Mouse (Mus musculus): ENCODE results near the gene Adam6b. TPM values are rescaled to one million over a fixed set of nuclear protein-coding genes. Genes with fewer than 3 reads are reported as not detected.
"Not testable (repeated sequence)": the region's sequence is repeated elsewhere in the genome, so short reads cannot be mapped to it uniquely, and the experiment has no call there.

Adam6b gene
- total RNA-seq (2021): not detected
- long read RNA-seq, experiment 1: 0 reads
- long read RNA-seq, experiment 2: 0 reads

DNA sequence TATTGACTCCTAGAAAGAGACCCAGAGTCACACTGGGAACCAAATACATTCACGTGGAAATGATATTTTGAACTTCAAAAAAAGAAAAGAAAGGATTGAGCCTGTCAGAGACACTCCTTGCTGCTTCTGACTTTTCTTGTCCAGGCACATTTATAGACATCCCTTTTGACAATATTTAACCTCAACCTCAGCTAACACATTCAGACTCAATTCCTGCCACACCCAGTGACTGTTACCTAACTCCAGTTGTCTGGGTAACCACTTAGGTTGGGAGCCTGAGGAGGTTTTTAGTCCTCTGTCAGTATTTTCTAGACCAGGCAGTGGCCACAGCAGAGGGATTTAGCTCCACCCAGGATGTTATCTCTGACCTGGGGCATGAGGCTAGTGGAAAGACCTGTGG lies at the start of gene Adam6b:
Gene Adam6b, plus strand, starts transcription at position 301 of the 400 bp plus-strand sequence.
- not testable (repeated sequence) for DNase-seq (ENCODE audit: low spot score in 2 of 2)

DNA sequence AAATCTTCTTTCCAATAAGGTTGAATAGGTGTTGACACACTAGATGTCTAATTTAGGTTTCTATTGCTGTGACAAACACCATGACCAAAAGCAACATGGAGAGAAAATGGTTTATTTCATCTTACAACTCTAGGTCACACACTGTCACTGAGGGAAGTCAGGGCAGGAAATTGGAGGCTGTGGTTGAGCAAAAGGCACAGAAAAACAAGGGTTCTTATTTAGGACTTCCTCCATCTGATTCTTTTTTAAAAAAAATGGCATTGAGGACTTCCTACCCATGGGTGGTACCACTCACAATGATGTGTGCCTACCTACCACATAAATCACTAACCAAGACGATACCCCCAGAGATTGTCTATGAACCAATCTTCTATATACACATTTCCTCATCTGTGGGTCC lies 43.2 kb upstream of the Adam6b start:
- no peak for DNase-seq (ENCODE audit: low spot score in 2 of 2)

DNA sequence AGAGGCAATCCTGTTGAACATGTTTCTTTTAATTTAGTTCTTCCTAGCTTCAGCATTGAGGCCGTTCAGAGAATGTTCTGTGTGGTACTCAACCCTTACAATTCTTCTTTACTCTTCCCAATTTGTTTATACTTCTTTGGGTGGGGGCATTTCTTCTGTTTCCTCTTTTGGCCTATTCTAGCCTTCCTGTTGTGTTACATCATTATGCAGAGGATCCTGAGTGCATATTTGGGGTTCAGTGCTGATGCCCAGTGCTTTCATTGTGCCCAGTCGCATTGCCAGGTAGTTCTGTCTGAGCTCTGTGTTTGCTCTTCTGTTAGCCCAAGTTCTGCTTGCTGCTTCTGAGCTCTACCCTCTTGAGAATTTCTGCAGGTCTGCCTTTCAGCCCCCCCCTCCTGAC lies 13.1 kb upstream of the Adam6b start:
- no peak for DNase-seq (ENCODE audit: low spot score in 2 of 2)

DNA sequence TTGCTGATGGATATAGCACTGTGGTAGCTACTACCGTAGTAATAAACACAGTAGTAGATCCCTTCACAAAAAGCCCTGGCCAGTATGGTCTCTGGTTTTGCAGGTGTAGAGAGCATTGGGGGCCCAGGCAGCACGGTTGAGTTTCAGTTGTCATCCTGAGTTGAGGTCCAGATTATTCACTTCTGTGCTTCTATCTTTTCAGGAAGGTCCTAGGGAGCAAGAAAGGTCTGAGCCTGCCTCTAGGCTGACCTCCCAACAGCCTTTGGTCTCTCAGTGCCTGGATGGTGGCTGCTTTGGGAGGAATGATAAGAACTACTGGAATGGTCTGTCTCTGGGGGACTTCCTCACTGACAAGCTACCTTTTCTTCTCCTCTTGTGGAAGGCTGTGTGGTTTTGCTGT lies 7.2 kb upstream of the Adam6b start:
- no peak for DNase-seq (ENCODE audit: low spot score in 2 of 2)

DNA sequence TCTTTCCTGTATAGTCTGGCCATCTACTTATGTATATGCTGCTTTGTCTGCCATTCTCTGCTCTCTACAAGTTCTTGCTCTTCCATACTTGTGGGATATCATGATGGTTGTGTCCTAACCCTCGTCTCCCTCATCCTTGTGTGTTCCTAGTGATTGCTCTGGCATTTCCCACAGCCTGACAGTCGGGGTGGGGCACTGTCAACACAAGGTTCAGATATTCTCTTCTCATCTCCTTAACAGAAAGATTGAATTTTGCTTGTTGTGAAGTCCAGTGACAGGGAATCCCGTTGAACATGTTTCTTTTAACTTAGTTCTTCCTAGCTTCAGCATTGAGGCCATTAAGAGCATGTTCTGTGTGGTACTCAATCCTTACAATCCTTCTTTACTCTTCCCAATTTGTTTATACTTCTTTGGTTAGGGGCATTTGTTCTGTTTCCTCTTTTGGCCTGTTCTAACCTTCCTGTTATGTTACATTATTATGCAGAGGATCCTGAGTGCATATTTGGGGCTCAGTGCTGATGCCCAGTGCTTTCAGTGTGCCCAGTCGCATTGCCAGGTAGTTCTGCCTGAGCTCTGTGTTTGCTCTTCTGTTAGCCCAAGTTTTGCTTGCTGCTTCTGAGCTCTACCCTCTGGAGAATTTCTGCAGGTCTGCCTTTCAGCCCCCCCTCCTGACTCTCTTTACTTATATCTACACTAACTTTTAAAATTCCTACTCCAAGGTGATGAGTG lies 6.5 kb upstream of the Adam6b start:
- no peak for DNase-seq (ENCODE audit: low spot score in 2 of 2)

DNA sequence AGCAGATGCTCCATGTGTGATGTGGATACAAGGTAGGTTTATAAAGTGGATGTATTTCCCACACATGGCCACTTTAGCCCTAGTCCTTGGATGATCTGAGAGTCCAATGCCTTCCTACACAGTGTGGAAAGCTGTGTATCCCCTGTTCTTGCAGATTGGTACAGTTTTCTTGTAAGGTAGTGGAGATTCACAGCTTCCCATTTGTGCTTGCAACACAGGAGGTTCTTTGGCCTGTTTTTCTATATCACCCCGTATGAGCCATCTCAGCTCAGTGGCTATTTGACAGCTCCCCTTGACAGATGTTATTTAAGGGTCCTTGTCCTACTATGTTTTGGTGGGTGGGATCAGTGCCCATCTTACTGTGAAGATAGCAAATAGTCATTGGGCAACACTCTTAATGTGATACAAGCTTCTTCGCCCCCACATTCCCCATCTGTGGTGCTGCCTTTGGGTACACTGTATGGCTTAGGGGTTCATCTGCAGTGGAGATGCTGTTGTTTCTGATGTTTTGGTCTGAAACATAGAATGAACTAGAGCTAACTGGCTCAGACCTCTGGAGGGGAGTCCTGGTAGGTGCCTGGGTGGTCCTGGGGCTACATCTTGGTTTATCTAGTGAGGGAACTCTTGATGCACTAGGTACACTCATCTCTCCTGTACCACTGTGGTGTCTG lies 5.7 kb upstream of the Adam6b start:
- DNase-seq (ENCODE audit: low spot score in 2 of 2): no peak

DNA sequence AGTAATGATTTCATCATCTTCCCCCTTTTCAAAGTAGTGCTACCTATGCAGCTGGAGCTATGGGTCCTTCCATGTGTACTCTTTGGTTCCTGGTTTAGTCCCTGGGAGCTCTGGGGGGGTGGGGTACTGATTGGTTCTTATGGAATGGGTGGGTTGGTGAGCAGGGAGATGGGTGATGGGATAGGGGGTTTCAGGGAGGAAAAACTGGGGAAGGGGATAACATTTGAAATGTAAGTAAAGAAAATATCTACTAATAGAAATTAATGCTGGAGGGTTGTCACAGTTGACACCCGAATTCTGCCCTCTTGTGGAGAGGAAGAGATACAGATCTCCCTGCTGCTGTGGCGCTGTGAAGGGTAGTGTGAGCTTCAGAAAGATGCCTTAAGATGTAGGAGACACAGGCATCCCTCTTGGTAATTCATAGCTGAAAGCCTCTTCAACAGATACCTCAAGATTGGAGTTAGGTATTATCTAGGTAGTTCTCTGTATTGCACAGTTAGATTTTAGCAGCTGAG lies 4.3 kb upstream of the Adam6b start:
- DNase-seq (ENCODE audit: low spot score in 2 of 2): no peak

DNA sequence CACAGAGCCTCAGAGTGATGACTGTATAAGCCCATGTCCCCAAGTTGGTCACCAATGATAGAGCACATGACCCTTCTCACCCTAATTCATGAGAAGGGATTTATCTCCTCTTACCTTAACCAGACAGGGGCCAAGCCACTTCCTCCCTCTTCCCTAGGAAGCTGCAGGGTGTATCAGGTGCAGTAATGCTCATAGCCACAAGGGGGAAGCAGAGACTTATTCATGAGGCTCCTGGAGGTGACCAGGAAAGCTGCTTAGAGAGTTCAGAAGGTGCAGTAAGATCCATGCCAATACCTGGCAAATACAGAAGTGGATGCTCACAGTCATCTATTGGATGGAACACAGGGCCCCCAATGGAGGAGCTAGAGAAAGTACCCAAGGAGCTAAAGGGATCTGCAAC lies 1.6 kb upstream of the Adam6b start:
- peak; percentile 21 to 27 for DNase-seq (ENCODE audit: low spot score in 2 of 2)

DNA sequence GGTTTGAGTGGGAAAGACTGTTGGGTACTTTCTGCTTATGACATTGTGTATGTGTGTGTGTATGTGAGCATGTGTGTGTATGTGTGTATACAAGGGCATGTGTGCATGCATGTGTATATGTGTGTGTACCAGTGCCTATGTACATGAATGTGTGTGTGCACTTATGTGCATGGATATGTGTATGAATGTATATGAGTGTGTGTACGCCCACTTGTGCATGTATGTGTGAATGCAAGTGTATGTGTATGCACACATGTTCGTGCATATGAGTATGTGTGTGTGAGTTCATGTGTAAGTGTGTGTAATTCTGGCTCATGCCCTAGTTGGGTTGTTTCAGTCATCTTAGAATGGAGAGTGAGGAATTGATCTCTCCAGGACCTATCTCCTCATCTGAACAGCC lies 36.6 kb downstream of the Adam6b start:
- no peak for DNase-seq (ENCODE audit: low spot score in 2 of 2)

Other genes starting within 250 kb of the Adam6b start
- not detected for gene Adam6a, start 54.4 kb downstream of the Adam6b start, total RNA-seq (2021)

Data from adrenal gland, postnatal 4 days (tissue).